Mouse (Mus musculus) thymus, adult 2 months (tissue): ENCODE measurements at regions not wholly inside any gene's neighbourhood (a gene's known extent, or its start where the extent isn't known, plus 50 kb on each side); places are given as distances from the start of the nearest gene placed in this dataset.

Experiments used
- CTCF ChIP-seq: fragments of 200-500 bp; IDR thresholded peaks from 2 replicates; pipeline ENCODE4 v1.5.1; 2012; ENCODE audit warnings: mild to moderate bottlenecking, control low read depth, low read length, moderate library complexity, borderline replicate concordance; ENCODE audit not compliant: control insufficient read depth, poor library complexity, insufficient read depth; ENCODE audit errors: extremely low read depth
- POLR2A ChIP-seq: fragments of 200-500 bp; IDR thresholded peaks from 2 replicates; pipeline ENCODE4 v1.6.1; 2012; ENCODE audit warnings: mild to moderate bottlenecking, low read length, control low read depth, moderate library complexity; ENCODE audit not compliant: control insufficient read depth, poor library complexity, insufficient read depth; ENCODE audit errors: extremely low read depth

- TF ChIP-seq CTCF (no peak), POLR2A (no peak)
Measured at GRCm38 (mm10) chrX:75667636-75668035, 89.6 kb upstream of the Rab39b start.
